Mouse (Mus musculus) thymus, postnatal 10 days (tissue): ENCODE data around the gene Cdc42.

Experiments used
- DNase-seq, 2 experiments: peaks; one replicate each; pipeline ENCODE4 v3.0.0; 2021; ENCODE audit warnings: low spot score in 2 of 2

The Cdc42 gene

GRCm38 (mm10) chr4:137285876-137286661 lies 71.5 kb downstream of the Cdc42 start:
- no peak for DNase-seq

- DNase-seq: no peak
Observed at GRCm38 (mm10) chr4:137283407-137283732, 74.2 kb downstream of the Cdc42 start.

- no peak for DNase-seq
Observed at GRCm38 (mm10) chr4:137282584-137283406, 74.7 kb downstream of the Cdc42 start.

- no peak for DNase-seq
Observed at GRCm38 (mm10) chr4:137282122-137282521, 75.4 kb downstream of the Cdc42 start.

- no peak for DNase-seq
Observed at GRCm38 (mm10) chr4:137281273-137281672, 76.2 kb downstream of the Cdc42 start.

- DNase-seq: no peak
Observed at GRCm38 (mm10) chr4:137279346-137279745, 78.2 kb downstream of the Cdc42 start.

GRCm38 (mm10) chr4:137278144-137279040 lies 79.1 kb downstream of the Cdc42 start:
- no peak for DNase-seq

- no peak for DNase-seq
Observed at GRCm38 (mm10) chr4:137277600-137278143, 79.8 kb downstream of the Cdc42 start.

GRCm38 (mm10) chr4:137277166-137277513 lies 80.4 kb downstream of the Cdc42 start, which contains the start of gene Wnt4:
Gene Wnt4, plus strand, starts transcription at chr4:137277489.
- no peak for DNase-seq

- DNase-seq: no peak
Observed at GRCm38 (mm10) chr4:137276443-137277165, 80.9 kb downstream of the Cdc42 start.

GRCm38 (mm10) chr4:137274304-137274703 lies 83.2 kb downstream of the Cdc42 start:
- DNase-seq: no peak

GRCm38 (mm10) chr4:137271856-137272255 lies 85.7 kb downstream of the Cdc42 start:
- DNase-seq: no peak
